Mouse (Mus musculus): ENCODE data around the gene Cep83.

Cep83 gene

DNA sequence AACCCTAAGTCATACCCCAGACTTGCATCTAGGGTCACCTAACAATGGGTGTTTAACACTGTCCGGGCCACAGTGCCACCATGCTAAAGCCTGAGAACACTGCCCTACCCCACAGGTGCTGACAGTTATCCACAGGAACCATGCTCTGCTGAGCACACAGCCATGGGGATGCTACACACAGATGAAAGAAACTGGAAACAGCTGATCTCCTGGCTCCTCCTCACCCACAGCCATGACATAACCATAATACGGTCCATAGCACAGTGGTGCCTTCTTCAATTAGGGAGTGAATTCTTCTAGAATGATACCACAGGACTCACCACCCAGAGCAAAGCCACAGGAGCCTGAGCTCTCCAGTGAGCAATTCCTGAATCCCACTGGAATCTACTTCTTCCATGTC lies 137.5 kb downstream of the Cep83 start:
- no peak for DNase-seq (ENCODE audit: extremely low read depth, low read depth, low spot score)

DNA sequence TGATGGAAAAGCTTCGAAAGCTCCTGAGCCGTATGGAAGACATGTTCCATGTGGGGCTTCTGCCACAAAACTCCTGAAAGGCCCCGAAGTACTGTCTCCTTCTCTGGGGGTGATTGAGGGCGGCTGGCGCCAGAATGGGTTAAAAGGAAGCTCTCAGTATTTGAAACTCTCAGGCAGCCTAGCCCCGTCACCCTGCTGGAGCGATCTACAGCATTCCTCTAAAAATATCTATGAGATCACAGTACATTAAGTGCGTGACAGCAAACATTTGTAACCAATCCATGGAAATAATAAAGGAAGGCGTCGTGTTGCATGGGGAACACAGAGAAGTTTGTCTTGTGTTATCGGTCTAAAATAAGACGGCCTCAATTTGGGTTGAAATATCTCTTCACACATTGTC lies 138.0 kb downstream of the Cep83 start:
- DNase-seq (ENCODE audit: extremely low read depth, low read depth, low spot score): no peak

DNA sequence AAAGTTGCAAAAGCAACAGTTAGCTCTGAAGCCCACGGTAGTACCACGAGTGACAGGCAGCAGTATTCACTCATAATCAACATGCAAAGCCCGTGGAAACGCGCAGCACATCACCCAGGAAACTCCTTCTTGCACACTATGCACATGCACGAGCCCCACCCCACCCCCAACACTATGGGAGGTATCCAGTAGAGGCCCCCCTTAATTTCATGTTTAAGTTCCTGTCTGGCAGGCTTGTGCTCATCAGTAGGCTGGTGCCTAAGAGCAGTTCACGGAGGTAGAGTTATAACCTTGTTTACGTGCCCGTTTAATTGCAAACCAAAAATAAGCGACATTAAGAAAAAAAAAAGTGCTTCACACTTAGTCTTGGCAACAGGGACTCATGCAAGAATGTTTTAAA lies 138.9 kb downstream of the Cep83 start:
- no peak for DNase-seq (ENCODE audit: extremely low read depth, low read depth, low spot score)

DNA sequence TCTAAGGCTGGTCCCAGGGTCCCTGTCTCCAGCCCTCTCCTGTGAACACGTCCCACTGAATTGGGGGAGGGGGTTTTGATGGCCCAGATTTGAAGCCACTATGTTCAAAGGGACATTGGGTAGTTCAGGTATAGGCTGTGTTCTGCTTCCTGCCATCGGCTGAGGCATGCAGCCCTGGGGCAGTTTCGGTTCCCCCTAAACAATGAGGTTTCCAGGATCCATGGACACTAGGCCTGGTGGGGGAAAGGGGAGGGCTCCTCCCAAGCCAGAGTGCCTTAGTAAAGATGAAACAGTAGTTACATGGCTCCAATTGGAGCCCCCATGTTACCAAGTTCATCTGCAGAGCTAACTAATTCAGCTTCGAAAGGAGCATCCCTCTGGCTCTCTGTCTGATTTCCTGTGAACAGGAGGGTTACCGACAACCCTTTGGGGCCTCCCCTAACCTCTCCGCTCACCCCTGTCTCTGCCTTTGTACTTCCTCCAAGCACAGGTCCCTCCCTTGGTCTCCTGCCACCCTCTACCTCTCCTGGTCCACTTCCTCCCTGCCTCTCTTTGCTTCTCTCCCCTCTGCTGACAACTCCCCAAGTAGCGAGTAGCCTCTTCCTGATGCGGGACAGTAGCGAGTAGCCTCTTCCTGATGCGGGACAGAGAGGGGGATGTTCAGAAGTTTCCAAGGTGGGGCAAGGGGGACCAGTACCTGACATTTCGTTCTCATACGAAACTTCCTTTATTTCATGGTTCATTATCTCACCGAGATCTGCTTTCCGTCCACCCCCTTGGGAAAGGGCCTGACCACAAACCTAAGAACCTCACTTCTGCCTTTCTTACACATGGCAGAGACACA lies 139.7 kb downstream of the Cep83 start:
- no peak for DNase-seq (ENCODE audit: extremely low read depth, low read depth, low spot score)

DNA sequence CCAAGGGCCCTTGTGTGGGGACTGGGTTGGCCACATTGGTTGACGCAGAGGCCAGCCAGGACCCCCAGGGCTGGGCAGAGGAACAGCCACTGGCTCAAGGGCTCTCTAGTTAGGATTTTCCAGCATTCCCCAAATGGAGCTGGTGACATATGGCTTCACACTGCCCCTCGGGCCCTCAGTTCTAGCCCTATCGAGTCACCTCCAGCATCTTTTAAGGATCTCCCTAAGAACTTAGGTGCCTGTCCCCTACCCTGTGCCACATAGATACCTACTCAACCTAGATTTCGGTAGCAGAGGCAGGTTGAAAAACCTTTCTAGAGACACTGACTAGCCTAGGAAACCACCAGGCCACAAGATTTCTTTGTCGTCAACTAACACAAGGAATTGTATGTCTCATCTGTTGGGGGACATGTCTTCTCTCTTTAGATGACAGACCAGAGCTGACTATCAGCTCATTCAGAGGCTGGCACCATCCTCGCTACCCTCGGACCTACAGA lies 140.3 kb downstream of the Cep83 start:
- no peak for DNase-seq (ENCODE audit: extremely low read depth, low read depth, low spot score)

DNA sequence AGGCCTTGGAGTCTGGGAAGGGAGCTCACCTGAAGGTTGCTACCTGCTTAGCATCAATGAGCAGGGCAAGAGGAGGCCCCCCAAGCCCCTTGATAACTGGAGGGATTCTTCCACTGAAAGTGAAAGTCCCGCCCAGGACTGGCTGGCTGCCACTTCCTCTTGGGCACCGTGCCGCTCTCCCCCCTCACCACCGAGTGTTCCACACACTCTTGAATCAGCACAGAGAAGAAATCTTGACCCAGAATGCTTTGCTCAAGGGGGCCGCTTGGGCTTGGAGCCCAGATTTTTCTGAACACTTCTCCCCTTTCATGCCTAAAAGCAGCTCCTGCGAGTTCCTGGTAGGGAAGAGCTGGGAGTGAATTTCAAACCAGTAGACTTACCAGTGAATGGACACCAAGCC lies 141.0 kb downstream of the Cep83 start:
- DNase-seq (ENCODE audit: extremely low read depth, low read depth, low spot score): no peak

DNA sequence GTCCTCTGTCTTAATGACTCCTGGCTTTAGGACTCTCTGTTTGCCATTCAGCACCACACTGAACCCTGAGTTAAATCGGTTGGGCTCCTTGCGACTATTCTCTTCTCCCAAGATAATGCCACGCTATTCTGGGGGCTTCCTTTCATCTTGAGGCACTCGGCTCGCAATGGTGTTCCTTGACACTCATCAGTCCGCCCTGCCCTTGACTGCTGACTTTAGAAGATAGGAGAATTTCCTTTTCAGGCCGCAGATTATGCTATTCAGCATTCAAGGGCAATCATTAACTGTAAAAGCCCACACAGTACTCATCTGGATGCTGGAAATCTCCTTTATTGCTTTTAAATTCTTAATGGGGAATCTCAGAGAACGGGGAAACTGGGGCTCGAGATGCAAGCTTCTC lies 147.4 kb downstream of the Cep83 start:
- DNase-seq (ENCODE audit: extremely low read depth, low read depth, low spot score): no peak
